Mouse (Mus musculus) embryonic facial prominence, embryonic 13.5 days (tissue): ENCODE measurements around the gene Tpo. TPM values are rescaled to one million over a fixed set of nuclear protein-coding genes. Genes with fewer than 3 reads are reported as not detected.

Source experiments
- ATAC-seq: fragments of 200-750 bp; cut with Nextera tagmentation; 2 replicates; pipeline ENCODE4 v1.8.0; 2017; ENCODE audit warnings: low read depth; ENCODE audit not compliant: insufficient number of reproducible peaks, insufficient read depth, low FRiP score, low TSS enrichment
- H3K27ac ChIP-seq: fragments of 300-500 bp; sonication (generic); 2 replicates; pipeline ENCODE4 v1.5.1; 2015; ENCODE audit warnings: moderate library complexity, mild to moderate bottlenecking, inconsistent platforms
- H3K27me3 ChIP-seq: fragments of 300-500 bp; sonication (generic); 2 replicates; pipeline ENCODE4 v1.6.1; 2015; ENCODE audit warnings: mild to moderate bottlenecking, inconsistent platforms
- H3K36me3 ChIP-seq: fragments of 300-500 bp; sonication (generic); 2 replicates; pipeline ENCODE4 v1.6.1; 2015; ENCODE audit warnings: mild to moderate bottlenecking, inconsistent platforms
- H3K4me1 ChIP-seq: fragments of 300-500 bp; sonication (generic); 2 replicates; pipeline ENCODE4 v1.6.1; 2015; ENCODE audit warnings: inconsistent platforms
- H3K4me2 ChIP-seq: fragments of 300-500 bp; sonication (generic); 2 replicates; pipeline ENCODE4 v1.6.1; 2015; ENCODE audit warnings: moderate library complexity, mild to moderate bottlenecking, inconsistent platforms
- H3K4me3 ChIP-seq: fragments of 300-500 bp; sonication (generic); 2 replicates; pipeline ENCODE4 v1.5.1; 2015; ENCODE audit warnings: mild to moderate bottlenecking, inconsistent platforms
- H3K9ac ChIP-seq: fragments of 300-500 bp; sonication (generic); 2 replicates; pipeline ENCODE4 v1.6.1; 2015; ENCODE audit warnings: mild to moderate bottlenecking, inconsistent platforms
- H3K9me3 ChIP-seq: fragments of 300-500 bp; sonication (generic); 2 replicates; pipeline ENCODE4 v1.6.1; 2016; ENCODE audit warnings: inconsistent platforms
- WGBS: fragments of 180-500 bp; shearing (Covaris S2); methylation state at CpG from one replicate; pipeline ENCODE4 v1.1.7; 2015; ENCODE audit warnings: mixed read lengths; 5-methylcytosine and 5-hydroxymethylcytosine counted together
- polyA plus RNA-seq: library from polyadenylated mRNA; unstranded; fragments of >200 nt; fragmentation: Nextera tagmentation; extraction: Ambion mirVana; gene quantifications from 2 replicates; pipeline ENCODE4 v1.2.1, GENCODE M21; 2015

Tpo gene
- polyA plus RNA-seq, 1 experiment from 2014 or later = not detected

DNA sequence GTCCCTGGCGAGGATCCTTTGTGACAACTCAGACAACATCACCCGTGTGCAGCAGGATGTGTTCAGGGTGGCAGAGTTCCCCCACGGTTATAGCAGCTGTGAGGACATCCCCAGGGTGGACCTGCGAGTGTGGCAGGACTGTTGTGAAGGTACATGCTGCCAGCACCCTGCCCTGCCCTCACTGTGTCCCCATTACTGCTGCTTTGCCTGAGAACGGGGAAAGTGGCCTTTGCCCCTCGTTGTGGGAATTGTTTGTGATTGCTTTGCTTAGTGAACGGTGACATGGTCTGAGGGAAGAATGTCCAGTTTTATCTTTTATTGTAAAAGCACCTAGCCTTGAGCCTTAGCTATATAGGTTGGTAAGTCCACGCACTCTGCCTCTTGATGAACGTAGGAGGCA lies 125.8 kb downstream of the Tpo start:
- no peak overlapping the region for H3K4me3 ChIP-seq
- no peaks in the 10 kb centered on the region for H3K27me3 ChIP-seq
- no peak for ATAC-seq
- no peak overlapping the region for H3K9ac ChIP-seq
- H3K4me2 ChIP-seq = no peak overlapping the region
- 79% methylated on average over 9 of the region's 9 CpGs for WGBS
- no peaks in the 10 kb centered on the region for H3K9me3 ChIP-seq
- peaks cover 85% of the 10 kb centered on the region for H3K36me3 ChIP-seq
- no peak overlapping the region for H3K27ac ChIP-seq
- no peaks in the 10 kb centered on the region for H3K4me1 ChIP-seq

Other genes starting within 250 kb of the Tpo start
- 90.1 and 112 TPM in 2 replicates for gene Pxdn, start 195.0 kb downstream of the Tpo start, polyA plus RNA-seq
- 1.5 and 2.3 TPM in 2 replicates for gene Sntg2, start 240.8 kb upstream of the Tpo start, polyA plus RNA-seq